Mouse (Mus musculus): ENCODE results near the gene Usp29. TPM values are rescaled to one million over a fixed set of nuclear protein-coding genes. Genes with fewer than 3 reads are reported as not detected.
"Not testable (repeated sequence)": the region's sequence is repeated elsewhere in the genome, so short reads cannot be mapped to it uniquely, and the experiment has no call there.

The Usp29 gene
- total RNA-seq, 4 experiments from 2014 or later = 27.6 to 36.3 (median 30.6) TPM

GRCm38 (mm10) chr7:6760170-6760569, 29.8 kb downstream of the Usp29 start:
- no peak for DNase-seq (ENCODE audit: low spot score in 2 of 2)

DNA sequence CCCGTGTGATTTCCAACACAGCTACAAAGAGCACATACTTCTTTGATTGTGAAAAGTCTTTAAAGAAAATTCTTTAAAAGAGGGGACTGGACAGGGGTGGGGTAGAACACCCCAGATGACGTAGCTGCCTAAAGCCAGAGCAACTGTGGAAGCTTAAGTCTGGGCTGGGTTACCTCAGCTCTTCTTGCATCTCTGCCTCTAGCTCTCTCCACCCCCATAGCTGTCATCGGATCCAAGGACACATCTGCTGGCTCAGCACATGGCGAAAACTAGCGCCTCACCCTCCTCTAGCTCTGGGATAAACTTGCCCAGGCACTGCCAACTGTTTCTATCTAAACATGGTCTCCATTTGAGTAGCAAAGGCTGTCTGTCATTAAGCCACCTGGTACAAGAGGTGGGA, 34.9 kb downstream of the Usp29 start:
- peak in 1 of 2 experiments; percentile 9 for DNase-seq (ENCODE audit: low spot score in 2 of 2)

DNA sequence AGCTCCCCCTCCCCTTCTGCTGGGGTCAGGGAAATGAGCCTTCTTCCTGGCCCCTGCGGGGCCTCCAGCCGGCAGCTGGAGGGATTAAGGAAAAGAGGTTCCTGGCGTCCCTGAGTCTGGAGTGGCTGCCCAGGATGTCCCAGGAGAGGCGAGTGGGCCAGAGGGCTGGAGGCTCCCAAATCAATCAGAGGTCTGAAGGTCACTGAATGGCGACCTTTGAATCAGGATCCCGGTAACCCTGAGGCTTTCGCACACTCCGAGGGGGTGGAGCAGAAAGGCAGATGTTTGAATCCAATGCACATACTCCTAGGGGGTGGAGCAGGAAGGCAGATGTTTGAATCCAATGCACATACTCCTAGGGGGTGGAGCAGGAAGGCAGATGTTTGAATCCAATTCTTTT, 39.9 kb downstream of the Usp29 start:
- DNase-seq (ENCODE audit: low spot score in 2 of 2) = no peak

- not testable (repeated sequence) for DNase-seq (ENCODE audit: low spot score in 2 of 2)
Observed at GRCm38 (mm10) chr7:6773865-6774413, 43.6 kb downstream of the Usp29 start.

GRCm38 (mm10) chr7:6776314-6777059, 46.1 kb downstream of the Usp29 start:
- DNase-seq (ENCODE audit: low spot score in 2 of 2) = peak; percentile 71 to 78

DNA sequence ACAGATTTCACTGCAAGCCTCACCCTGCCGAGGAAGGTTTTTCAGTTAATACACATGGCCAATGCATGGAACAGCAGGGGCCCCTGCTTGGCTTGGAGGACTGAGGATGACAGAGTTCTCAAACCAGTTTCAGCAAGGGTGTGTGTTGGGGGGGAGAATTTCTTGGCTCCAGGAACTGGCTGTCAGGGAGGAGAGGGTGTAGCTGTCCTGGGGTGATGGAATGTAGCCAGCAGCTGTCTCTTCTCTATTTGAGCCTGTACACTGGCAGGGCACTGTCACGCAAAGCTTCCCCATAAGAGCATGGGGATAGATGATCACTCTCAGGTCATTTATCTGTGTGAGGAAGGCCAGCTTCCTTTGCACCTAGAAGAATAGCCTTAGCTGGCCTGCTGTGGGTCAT, 46.7 kb downstream of the Usp29 start:
- DNase-seq (ENCODE audit: low spot score in 2 of 2) = no peak

GRCm38 (mm10) chr7:6777689-6778088, 47.3 kb downstream of the Usp29 start:
- no peak for DNase-seq (ENCODE audit: low spot score in 2 of 2)

- DNase-seq (ENCODE audit: low spot score in 2 of 2) = no peak
Observed at GRCm38 (mm10) chr7:6779172-6779571, 48.8 kb downstream of the Usp29 start.

- DNase-seq (ENCODE audit: low spot score in 2 of 2) = no peak
Observed at GRCm38 (mm10) chr7:6781541-6781940, 51.2 kb downstream of the Usp29 start.

DNA sequence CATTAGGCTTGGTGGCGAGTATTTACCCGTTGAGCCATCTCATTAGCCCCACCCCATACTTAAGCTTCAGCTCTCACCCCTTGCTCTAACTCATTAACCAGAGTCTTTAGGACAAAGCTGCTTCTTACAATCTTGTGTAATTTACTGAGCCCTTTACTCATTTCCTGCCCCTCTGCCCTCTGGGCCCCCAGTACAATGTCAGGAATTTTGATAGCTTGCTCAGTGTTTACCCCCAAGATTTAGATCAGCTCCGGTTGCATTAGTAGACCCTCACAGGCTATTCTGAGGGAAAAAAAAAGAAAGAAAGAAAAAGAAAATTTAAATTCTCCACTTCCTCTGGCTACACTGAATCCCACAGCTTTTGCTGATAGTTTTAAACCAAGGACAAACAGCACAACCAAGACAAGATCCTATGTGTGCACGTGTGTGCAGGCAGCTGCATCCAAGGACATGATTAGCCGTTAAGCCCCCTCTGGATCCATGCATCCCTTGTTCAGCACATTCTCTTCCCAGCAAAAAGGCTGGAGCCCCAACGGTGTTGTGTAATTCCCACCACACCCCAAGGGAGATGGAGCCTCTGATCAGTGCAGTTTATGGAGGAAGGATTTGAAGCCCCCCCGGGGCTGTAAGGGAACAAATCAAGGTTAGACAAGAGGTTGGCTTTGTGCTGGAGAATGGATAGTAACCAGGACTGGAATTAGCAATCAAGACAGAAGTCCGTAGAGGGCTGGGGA, 54.1 kb downstream of the Usp29 start:
- DNase-seq (ENCODE audit: low spot score in 2 of 2) = no peak

GRCm38 (mm10) chr7:6787000-6787399, 56.6 kb downstream of the Usp29 start:
- DNase-seq (ENCODE audit: low spot score in 2 of 2) = no peak

- no peak for DNase-seq (ENCODE audit: low spot score in 2 of 2)
Observed at GRCm38 (mm10) chr7:6788101-6788500, 57.7 kb downstream of the Usp29 start.

DNA sequence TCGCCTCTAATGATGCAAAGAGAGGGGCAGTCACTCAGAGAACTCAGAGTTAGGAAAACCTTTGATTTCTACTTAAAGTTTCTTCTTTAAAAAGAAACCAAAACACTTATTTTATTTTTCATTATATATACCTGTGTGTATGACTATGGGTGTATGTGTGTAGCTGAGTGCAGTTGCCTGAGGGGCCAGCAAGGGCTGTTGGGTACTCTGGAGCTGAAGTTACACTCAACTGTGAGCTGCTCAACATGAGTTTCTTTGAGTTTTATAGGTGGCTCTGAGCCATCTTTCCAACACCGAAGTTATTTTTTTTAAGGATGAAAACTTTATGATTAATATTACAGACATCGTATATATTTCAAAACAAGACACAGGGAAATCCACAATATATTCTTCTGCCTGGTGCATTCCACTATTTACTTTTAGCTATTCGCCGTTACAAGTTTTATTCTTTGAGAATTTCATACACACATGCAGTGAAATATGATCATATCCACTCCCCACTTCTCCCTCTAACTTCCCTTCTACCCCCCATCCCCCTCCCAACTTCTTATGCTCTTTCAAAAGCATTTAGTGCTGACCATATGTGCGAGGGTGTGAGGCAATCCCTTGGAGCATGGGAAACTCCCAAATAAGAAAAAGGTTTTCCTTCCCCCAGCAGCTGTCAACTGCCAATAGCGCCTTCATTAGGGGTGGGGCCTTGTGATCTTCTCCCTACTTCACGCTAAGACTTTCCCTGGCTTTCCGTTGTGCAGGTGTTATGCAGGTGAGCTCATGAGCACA, 61.1 kb downstream of the Usp29 start:
- DNase-seq (ENCODE audit: low spot score in 2 of 2) = no peak

DNA sequence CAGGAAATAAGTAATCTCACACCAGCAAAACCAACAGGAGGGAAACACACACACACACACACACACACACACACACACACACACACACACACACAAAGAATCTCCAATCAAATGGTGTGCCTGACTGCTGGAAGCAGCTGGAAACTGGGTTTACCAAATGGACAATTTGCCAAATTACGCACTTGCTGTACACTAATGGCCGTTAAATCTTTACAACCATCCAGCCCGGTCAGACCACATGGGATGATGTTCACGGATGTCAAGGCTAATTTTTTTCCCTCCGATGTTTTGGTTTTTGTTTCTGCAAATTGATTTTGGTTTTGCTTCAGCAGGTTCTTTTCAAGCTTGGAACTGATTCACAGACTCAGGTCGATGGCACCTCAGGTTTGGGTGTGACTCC, 62.9 kb downstream of the Usp29 start:
- DNase-seq (ENCODE audit: low spot score in 2 of 2) = no peak

DNA sequence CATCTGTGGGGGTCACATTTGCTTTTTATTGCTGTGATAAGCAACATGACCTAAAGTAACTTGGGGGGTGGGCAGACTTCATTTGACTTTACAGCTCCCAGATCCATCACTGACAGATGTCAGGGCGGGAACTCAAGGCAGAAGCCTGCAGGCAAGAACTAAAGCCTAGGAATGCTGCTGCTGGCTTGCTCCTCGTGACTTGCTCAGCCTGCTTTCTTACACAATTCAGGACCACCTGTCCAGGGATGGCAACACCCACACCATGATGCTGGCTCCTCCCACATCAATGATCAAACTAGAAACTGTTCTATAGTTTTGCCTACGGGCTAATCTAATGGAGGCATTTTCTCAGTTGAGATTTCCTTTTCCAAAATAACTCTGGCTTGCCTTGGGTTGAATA, 63.4 kb downstream of the Usp29 start:
- no peak for DNase-seq (ENCODE audit: low spot score in 2 of 2)

GRCm38 (mm10) chr7:6797408-6797807, 67.0 kb downstream of the Usp29 start:
- DNase-seq (ENCODE audit: low spot score in 2 of 2) = no peak

DNA sequence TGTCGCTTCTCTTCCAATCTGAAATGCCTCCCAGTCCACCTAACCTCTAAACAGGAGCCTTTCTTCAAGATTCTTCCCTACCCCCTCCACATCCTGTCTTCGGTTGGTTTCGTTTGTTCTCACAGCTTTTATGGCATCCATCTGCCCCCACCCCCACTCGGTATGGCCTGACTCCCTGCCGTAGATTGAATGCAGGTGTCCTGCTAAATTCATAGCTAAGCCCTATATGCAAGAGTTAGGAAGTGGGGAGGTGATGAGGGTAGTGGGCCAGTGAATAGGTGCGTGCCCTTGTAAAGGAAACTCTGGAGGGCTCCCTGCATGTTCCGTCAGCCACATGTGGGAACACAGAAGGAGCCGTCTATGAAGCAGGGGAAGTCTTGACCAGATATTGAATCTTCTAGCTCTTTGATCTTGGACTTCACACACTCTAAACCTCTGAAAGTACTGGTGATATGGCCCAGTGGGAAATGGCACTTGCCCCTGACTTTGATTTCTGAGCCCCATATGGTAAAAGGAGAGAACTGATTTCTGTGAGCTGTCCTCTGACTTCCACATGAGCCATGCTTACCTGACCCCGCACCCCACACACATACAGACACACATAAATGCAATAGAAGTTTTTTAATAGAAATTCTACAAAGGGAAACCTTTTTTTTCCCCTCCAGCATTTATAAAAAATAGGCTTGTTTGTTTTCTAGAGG, 68.9 kb downstream of the Usp29 start:
- no peak for DNase-seq (ENCODE audit: low spot score in 2 of 2)

GRCm38 (mm10) chr7:6800586-6801441, 70.4 kb downstream of the Usp29 start:
- DNase-seq (ENCODE audit: low spot score in 2 of 2) = no peak

GRCm38 (mm10) chr7:6801642-6802041, 71.3 kb downstream of the Usp29 start:
- DNase-seq (ENCODE audit: low spot score in 2 of 2) = no peak

GRCm38 (mm10) chr7:6810556-6810955, 80.2 kb downstream of the Usp29 start:
- DNase-seq (ENCODE audit: low spot score in 2 of 2) = peak; percentile 55 to 67
